Mouse (Mus musculus) stomach, postnatal 0 days (tissue): ENCODE data around the gene Parvb.

Experiments
- CTCF ChIP-seq: IDR thresholded peaks from 2 replicates; pipeline ENCODE4 v1.5.1; 2016; ENCODE audit warnings: antibody characterized with exemption, low read depth, mild to moderate bottlenecking, moderate library complexity
- EP300 ChIP-seq: optimal IDR thresholded peaks from 2 replicates; pipeline ENCODE3; 2016; ENCODE audit warnings: antibody characterized with exemption

- TF ChIP-seq CTCF (no peak), EP300 (no peak)
Observed at GRCm38 (mm10) chr15:84209517-84210412, 22.1 kb upstream of the Parvb start.
